Mouse (Mus musculus) kidney, adult 2 months (tissue): ENCODE results near the gene Jmjd6.

Experiments used
- CTCF ChIP-seq: fragments of 200-500 bp; conservative IDR thresholded peaks from 2 replicates; pipeline ENCODE4 v1.5.1; 2011; ENCODE audit warnings: low read depth, mild to moderate bottlenecking, control low read depth, low read length, moderate library complexity, mixed read lengths; ENCODE audit not compliant: insufficient read depth, insufficient read length
- POLR2A ChIP-seq: fragments of 200-500 bp; IDR thresholded peaks from one replicate; pipeline ENCODE4 v1.6.1; 2011; ENCODE audit warnings: low read depth, low read length, control low read depth

- TF ChIP-seq CTCF = no peak
- no peak for TF ChIP-seq POLR2A
Observed at GRCm38 (mm10) chr11:116882446-116882845, 39.2 kb upstream of the Jmjd6 start.
